Mouse (Mus musculus) limb, embryonic 15.5 days (tissue): ENCODE data around the gene LTO1. TPM values are rescaled to one million over a fixed set of nuclear protein-coding genes. Genes with fewer than 3 reads are reported as not detected.
"Not testable (repeated sequence)": the region's sequence is repeated elsewhere in the genome, so short reads cannot be mapped to it uniquely, and the experiment has no call there.

ENCODE experiments used
- ATAC-seq: fragments of 200-750 bp; cut with Nextera tagmentation; 2 replicates; pipeline ENCODE4 v1.8.0; 2017; ENCODE audit warnings: low read depth, moderate TSS enrichment; ENCODE audit not compliant: insufficient number of reproducible peaks, low FRiP score, low TSS enrichment
- H3K27ac ChIP-seq: fragments of 300-500 bp; sonication (generic); 2 replicates; pipeline ENCODE4 v1.5.1; 2015; ENCODE audit warnings: moderate library complexity, mild to moderate bottlenecking, inconsistent platforms
- H3K27me3 ChIP-seq: fragments of 300-500 bp; sonication (generic); 2 replicates; pipeline ENCODE4 v1.6.1; 2015; ENCODE audit warnings: inconsistent platforms
- H3K36me3 ChIP-seq: fragments of 300-500 bp; sonication (generic); 2 replicates; pipeline ENCODE4 v1.6.1; 2015; ENCODE audit warnings: inconsistent platforms
- H3K4me1 ChIP-seq: fragments of 300-500 bp; sonication (generic); 2 replicates; pipeline ENCODE4 v1.6.1; 2015; ENCODE audit warnings: inconsistent platforms
- H3K4me2 ChIP-seq: fragments of 300-500 bp; sonication (generic); 2 replicates; pipeline ENCODE4 v1.6.1; 2015; ENCODE audit warnings: mild to moderate bottlenecking, inconsistent platforms
- H3K4me3 ChIP-seq: fragments of 300-500 bp; sonication (generic); 2 replicates; pipeline ENCODE4 v1.5.1; 2015; ENCODE audit warnings: mild to moderate bottlenecking, inconsistent platforms
- H3K9ac ChIP-seq: fragments of 300-500 bp; sonication (generic); 2 replicates; pipeline ENCODE4 v1.6.1; 2015; ENCODE audit warnings: inconsistent platforms
- H3K9me3 ChIP-seq: fragments of 300-500 bp; sonication (generic); 2 replicates; pipeline ENCODE4 v1.6.1; 2016; ENCODE audit warnings: inconsistent platforms
- WGBS: fragments of 180-500 bp; shearing (Covaris S2); methylation state at CpG from one replicate; pipeline ENCODE4 v1.1.7; 2015; 5-methylcytosine and 5-hydroxymethylcytosine counted together
- polyA plus RNA-seq: library from polyadenylated mRNA; unstranded; fragments of >200 nt; fragmentation: Nextera tagmentation; extraction: Ambion mirVana; gene quantifications from 2 replicates; pipeline ENCODE4 v1.2.1, GENCODE M21; 2015

The LTO1 gene
- polyA plus RNA-seq = 27.9 and 28.1 TPM in 2 replicates

DNA sequence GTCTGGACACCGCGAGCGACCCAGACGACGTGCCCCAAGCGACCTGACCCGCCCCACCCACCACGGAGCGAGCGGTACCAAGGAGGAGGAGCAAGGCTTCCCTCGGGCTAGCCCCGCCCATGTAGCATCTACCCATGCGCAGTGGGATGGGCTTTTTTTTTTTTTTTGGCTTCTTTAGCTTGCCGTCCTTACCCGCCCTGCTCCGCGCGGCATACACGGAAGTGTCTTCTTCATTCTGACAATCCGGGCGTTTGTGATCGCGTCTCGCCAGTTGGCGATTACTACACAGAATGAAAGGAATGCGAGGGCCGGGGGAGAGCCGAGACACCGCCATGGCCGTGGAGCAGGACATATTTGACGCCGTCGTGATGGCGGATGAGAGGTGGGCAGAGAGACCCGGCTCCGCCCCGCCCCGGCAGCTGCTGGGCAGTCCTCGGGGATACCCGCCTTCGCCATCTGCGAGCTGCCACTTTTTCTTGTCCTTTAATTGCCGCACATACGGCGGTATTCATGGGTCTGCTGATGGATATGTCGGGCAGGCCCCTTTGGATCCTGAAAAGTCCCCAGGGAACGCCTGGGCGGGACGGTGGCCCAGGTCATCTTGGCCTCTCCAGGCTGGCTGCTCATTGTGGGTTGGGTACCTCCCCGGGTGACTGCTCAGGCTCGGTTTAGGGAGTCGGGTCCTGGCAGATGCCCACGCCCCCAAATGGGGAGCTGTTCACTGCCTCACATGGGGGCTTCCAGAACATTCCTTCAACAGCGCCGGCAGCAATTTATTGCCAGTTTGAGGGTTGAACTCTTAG, at the start of gene LTO1:
LTO1 (plus strand) TSS at position 153 of the 803 bp plus-strand sequence.
- Histone ChIP-seq H3K9ac (peak within 1 kb of the TSS; percentile 73), H3K4me2 (peak within 1 kb of the TSS; percentile 90), H3K27ac (peak within 1 kb of the TSS; percentile 77), H3K9me3 (no peaks in the 10 kb centered on the region), H3K4me1 (peaks cover 13% of the 10 kb centered on the region), H3K36me3 (peaks cover 33% of the 10 kb centered on the region), H3K4me3 (peak within 1 kb of the TSS; percentile 67), H3K27me3 (no peaks in the 10 kb centered on the region)
- WGBS = under 1% methylated on average over 55 of the region's 55 CpGs
- ATAC-seq = peak; percentile 89

- no peaks in the 10 kb centered on the region for H3K9me3 ChIP-seq
- peaks cover under 1% of the 10 kb centered on the region; the same call in 1 of the 2 replicates for H3K4me1 ChIP-seq
- 62% methylated on average over 4 of the region's 4 CpGs for WGBS
- no peak for ATAC-seq
- H3K36me3 ChIP-seq = no peaks in the 10 kb centered on the region
- H3K27me3 ChIP-seq = peaks cover 54% of the 10 kb centered on the region
- H3K9ac ChIP-seq = no peak overlapping the region
- no peak overlapping the region for H3K4me3 ChIP-seq
- no peak overlapping the region for H3K27ac ChIP-seq
- H3K4me2 ChIP-seq = no peak overlapping the region
Measured at GRCm38 (mm10) chr7:144867161-144867560, 47.7 kb upstream of the LTO1 start.

DNA sequence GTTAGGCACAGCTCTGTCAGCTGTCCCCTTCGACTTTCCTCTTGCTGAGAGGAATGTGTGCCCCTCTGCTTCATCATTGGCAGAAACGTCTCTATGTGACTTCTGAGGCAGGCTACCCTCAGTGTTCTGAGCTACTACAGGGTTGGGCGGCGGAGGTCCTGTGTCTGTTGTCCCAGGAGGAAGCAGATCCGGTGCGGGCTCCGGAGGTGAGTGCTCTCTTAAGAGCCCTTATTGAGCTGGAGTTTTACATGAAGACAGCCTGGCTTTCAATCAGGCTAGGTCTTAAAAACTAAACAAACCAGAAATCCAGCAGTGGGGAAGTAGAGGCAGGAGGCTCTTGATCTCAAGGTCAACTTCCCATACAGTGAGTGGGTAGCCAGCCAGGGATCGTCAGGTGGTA, 47.3 kb upstream of the LTO1 start:
- Histone ChIP-seq H3K4me3 (no peak overlapping the region), H3K4me2 (no peak overlapping the region), H3K36me3 (no peaks in the 10 kb centered on the region), H3K4me1 (no peaks in the 10 kb centered on the region), H3K27ac (no peak overlapping the region), H3K27me3 (peaks cover 49% of the 10 kb centered on the region), H3K9ac (no peak overlapping the region), H3K9me3 (no peaks in the 10 kb centered on the region)
- ATAC-seq = no peak
- 77% methylated on average over 8 of the region's 8 CpGs for WGBS

- H3K4me3 ChIP-seq = no peak overlapping the region
- no peak overlapping the region for H3K9ac ChIP-seq
- 69% methylated on average over 4 of the region's 4 CpGs for WGBS
- H3K36me3 ChIP-seq = no peaks in the 10 kb centered on the region
- H3K27ac ChIP-seq = no peak overlapping the region
- ATAC-seq = no peak
- no peak overlapping the region for H3K4me2 ChIP-seq
- H3K9me3 ChIP-seq = no peaks in the 10 kb centered on the region
- H3K4me1 ChIP-seq = no peaks in the 10 kb centered on the region
- H3K27me3 ChIP-seq = peaks cover 12% of the 10 kb centered on the region
Measured at GRCm38 (mm10) chr7:144872420-144872819, 42.5 kb upstream of the LTO1 start.

DNA sequence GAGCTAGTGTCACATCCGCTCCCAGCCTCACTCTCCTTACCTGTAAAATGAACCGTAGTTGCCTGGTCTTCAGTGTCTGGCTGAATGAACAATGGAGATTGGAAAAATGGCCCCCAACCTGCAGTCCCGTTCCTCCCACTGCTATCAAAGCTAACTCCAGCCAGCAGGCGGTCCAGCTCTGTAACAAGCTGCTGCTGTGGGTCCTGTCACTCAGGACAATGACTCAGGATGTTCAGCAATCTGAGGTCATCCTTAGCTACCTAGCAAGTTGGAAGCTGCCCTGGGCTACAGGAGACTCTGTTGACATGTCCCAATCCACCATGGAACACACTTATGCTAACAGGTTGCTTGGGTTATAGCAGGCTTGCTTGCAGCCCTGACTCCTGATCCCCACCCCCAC, 41.7 kb upstream of the LTO1 start:
- H3K27me3 ChIP-seq = peaks cover 8% of the 10 kb centered on the region; the same call in 1 of the 2 replicates
- H3K9ac ChIP-seq = no peak overlapping the region
- H3K4me3 ChIP-seq = no peak overlapping the region
- H3K9me3 ChIP-seq = no peaks in the 10 kb centered on the region
- H3K27ac ChIP-seq = no peak overlapping the region
- H3K4me2 ChIP-seq = no peak overlapping the region
- no peaks in the 10 kb centered on the region for H3K36me3 ChIP-seq
- ATAC-seq = no peak
- no peaks in the 10 kb centered on the region for H3K4me1 ChIP-seq
- 73% methylated on average over 4 of the region's 4 CpGs for WGBS

GRCm38 (mm10) chr7:144874226-144874625, 40.7 kb upstream of the LTO1 start:
- H3K27me3 ChIP-seq = peaks cover 8% of the 10 kb centered on the region; the same call in 1 of the 2 replicates
- no peak overlapping the region for H3K9ac ChIP-seq
- H3K4me2 ChIP-seq = no peak overlapping the region
- no peak overlapping the region for H3K4me3 ChIP-seq
- no peak overlapping the region for H3K27ac ChIP-seq
- no peaks in the 10 kb centered on the region for H3K9me3 ChIP-seq
- H3K36me3 ChIP-seq = no peaks in the 10 kb centered on the region
- H3K4me1 ChIP-seq = no peaks in the 10 kb centered on the region
- no peak for ATAC-seq
- 59% methylated on average over 4 of the region's 4 CpGs for WGBS

GRCm38 (mm10) chr7:144878401-144878800, 36.5 kb upstream of the LTO1 start:
- Histone ChIP-seq H3K27me3 (peaks cover 8% of the 10 kb centered on the region; the same call in 1 of the 2 replicates), H3K9me3 (no peaks in the 10 kb centered on the region), H3K4me2 (no peak overlapping the region), H3K9ac (no peak overlapping the region), H3K36me3 (no peaks in the 10 kb centered on the region), H3K4me3 (no peak overlapping the region), H3K4me1 (no peaks in the 10 kb centered on the region), H3K27ac (no peak overlapping the region)
- no peak for ATAC-seq
- WGBS = 96% methylated on average over 1 of the region's 1 CpGs

DNA sequence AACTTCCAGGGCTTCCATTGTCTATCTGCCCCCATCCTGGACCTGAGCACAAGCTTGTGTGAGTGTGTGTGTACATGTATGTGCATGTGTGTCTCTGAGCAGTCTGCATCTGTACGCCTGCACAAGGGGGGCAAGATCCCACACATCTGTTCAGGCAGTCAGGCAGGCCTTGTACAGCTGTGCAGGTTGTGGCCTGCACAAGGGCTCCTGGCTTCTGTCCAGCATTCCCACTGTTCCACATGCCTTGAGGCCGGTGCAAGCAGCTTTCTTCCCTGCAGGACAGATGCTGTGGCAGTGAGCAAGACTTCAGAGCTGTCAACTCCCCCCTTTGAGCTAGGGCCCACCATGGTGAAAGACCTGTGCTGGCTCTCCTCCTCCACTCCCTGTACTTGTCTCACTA, 31.8 kb upstream of the LTO1 start:
- Histone ChIP-seq H3K27ac (no peak overlapping the region), H3K36me3 (no peaks in the 10 kb centered on the region), H3K4me1 (no peaks in the 10 kb centered on the region), H3K27me3 (peaks cover 3% of the 10 kb centered on the region; the same call in 1 of the 2 replicates), H3K9ac (no peak overlapping the region), H3K4me3 (no peak overlapping the region), H3K9me3 (no peaks in the 10 kb centered on the region), H3K4me2 (no peak overlapping the region)
- WGBS = 9% methylated on average over 2 of the region's 2 CpGs
- ATAC-seq = no peak

GRCm38 (mm10) chr7:144887672-144888071, 27.2 kb upstream of the LTO1 start:
- 73% methylated on average over 2 of the region's 2 CpGs for WGBS
- Histone ChIP-seq H3K9ac (no peak overlapping the region), H3K4me2 (no peak overlapping the region), H3K4me3 (no peak overlapping the region), H3K27me3 (peaks cover 13% of the 10 kb centered on the region), H3K27ac (no peak overlapping the region), H3K36me3 (no peaks in the 10 kb centered on the region), H3K4me1 (peaks cover 4% of the 10 kb centered on the region; the same call in 1 of the 2 replicates), H3K9me3 (no peaks in the 10 kb centered on the region)
- ATAC-seq = no peak

GRCm38 (mm10) chr7:144888564-144889299, 26.2 kb upstream of the LTO1 start:
- H3K4me1 ChIP-seq = peaks cover 4% of the 10 kb centered on the region; the same call in 1 of the 2 replicates
- H3K9me3 ChIP-seq = no peaks in the 10 kb centered on the region
- no peak overlapping the region for H3K27ac ChIP-seq
- no peaks in the 10 kb centered on the region for H3K36me3 ChIP-seq
- H3K27me3 ChIP-seq = peaks cover 13% of the 10 kb centered on the region
- H3K4me2 ChIP-seq = no peak overlapping the region
- ATAC-seq = no peak
- 8% methylated on average over 18 of the region's 18 CpGs for WGBS
- H3K4me3 ChIP-seq = no peak overlapping the region
- H3K9ac ChIP-seq = no peak overlapping the region

DNA sequence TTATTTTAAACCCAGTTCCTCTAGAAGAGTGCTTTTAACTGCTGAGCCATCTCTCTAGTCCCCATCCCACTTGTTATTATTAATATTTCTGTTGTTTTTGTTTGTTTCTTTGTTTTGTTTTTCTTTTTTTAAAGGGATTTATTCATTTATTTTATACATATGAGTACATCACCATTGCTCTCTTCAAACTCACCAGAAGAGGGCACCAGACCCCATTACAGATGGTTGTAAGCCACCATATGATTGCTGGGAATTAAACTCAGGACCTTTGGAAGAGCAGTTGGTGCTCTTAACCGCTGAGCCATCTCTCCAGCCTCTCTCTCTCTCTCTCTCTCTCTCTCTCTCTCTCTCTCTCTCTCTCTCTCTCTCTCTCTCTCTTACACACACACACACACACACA, 24.2 kb upstream of the LTO1 start:
- Histone ChIP-seq H3K27me3 (peaks cover 26% of the 10 kb centered on the region), H3K4me1 (peaks cover 15% of the 10 kb centered on the region)
- not testable (repeated sequence) for ATAC-seq, H3K4me3 ChIP-seq, H3K27ac ChIP-seq, H3K9me3 ChIP-seq, H3K36me3 ChIP-seq, H3K9ac ChIP-seq, H3K4me2 ChIP-seq
- WGBS = 83% methylated on average over 1 of the region's 1 CpGs

GRCm38 (mm10) chr7:144891863-144892262, 23.0 kb upstream of the LTO1 start:
- H3K36me3 ChIP-seq = no peaks in the 10 kb centered on the region
- no peak overlapping the region for H3K4me2 ChIP-seq
- WGBS = 75% methylated on average over 2 of the region's 2 CpGs
- H3K27ac ChIP-seq = no peak overlapping the region
- no peak for ATAC-seq
- no peaks in the 10 kb centered on the region for H3K9me3 ChIP-seq
- H3K27me3 ChIP-seq = peaks cover 38% of the 10 kb centered on the region
- peaks cover 27% of the 10 kb centered on the region for H3K4me1 ChIP-seq
- no peak overlapping the region for H3K4me3 ChIP-seq
- H3K9ac ChIP-seq = no peak overlapping the region
